Mouse (Mus musculus): Measurements from ENCODE around the gene Abca6.
A peak's percentile ranks its signal among the peaks of the same experiment; 100 is the strongest.

Gene Abca6

DNA sequence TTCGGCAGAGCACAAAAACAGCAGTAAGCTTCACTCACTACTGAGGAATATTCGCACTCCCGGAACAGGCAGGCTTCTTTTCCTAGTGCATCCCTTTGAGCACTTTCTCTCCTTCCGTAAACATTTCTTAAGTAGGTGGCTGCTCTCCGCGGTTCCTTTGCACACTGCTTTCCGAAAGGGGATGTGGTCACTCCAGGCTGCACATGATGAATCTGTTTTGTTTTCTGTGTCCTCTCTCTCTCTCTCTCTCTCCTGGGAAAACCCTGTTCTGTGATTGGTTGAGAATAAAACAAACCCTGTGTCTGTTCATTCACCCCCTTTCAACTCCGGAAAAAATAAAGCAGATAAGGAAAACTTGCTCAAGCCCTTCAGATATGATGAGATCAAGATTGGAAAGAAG lies at the start of gene Abca6:
TSS of gene Abca6 (minus strand) at position 243 of the 400 bp plus-strand sequence.
- no peak for DNase-seq (ENCODE audit: low spot score in 2 of 2)

DNA sequence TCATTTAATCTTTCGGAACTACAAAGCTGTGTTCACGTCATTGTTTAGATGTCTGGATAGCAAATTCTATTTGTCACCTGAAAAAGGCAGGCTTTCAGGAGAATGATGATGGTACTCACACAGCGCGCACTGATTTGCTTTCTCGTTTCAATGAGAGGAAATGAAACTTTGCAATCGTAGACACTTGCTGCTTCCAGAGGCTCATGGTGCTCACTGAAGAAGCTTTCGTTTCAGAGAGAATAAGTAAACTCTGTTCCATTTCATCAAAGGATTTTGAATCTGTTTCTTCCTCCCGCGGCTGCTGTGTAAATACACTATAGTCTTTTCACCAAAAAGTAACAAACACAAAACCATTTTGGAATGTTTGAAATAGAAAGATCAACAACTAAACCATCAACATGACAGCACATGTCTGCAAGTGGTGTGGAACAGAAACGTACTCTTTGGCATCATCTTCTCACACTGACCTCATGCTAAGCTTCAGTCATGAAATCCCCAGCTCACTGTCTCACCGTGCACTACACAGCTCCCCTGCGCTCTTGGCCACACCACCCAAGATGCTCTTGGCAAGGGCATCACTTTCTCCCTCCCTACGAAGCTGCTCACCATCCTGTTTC lies 46.4 kb upstream of the Abca6 start:
- DNase-seq (ENCODE audit: low spot score in 2 of 2) = no peak

DNA sequence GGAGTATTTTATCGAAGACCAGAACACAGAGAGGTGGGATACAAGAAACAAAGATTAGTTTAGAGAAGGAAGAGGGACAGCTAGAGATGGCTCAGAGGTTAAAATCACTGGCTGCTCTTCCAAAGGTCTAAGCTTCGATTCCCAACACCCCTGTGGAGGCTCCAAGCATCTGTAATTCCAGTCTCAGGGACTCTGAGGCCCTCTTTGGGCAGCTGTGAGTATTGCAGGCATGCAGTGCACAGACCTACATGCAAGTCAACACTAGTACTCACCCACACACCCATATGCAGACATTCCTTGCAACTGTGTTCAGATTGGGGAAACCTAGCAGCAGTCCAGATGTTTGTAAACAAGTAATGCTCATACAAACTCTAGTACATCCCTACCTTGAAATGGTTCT lies 39.0 kb upstream of the Abca6 start:
- DNase-seq (ENCODE audit: low spot score in 2 of 2) = no peak

DNA sequence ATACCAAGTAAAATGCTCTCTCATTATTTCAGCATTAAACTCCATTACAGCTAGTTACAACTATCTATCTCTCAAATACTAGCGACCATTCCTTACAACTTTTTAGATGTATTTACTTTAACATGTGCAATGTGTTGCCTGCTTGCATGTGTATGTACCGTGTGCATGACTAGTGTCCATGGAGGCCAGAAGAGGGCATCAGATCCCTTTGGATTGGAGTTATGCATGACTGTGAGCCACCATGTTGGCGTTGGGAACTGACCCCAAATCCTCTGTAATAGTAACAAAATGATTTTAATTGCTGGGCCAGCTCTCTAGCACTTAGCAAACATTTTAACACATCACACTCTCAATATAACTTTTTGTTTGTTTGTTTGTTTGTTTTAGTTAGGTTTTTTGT lies 36.8 kb upstream of the Abca6 start:
- DNase-seq (ENCODE audit: low spot score in 2 of 2) = no peak

DNA sequence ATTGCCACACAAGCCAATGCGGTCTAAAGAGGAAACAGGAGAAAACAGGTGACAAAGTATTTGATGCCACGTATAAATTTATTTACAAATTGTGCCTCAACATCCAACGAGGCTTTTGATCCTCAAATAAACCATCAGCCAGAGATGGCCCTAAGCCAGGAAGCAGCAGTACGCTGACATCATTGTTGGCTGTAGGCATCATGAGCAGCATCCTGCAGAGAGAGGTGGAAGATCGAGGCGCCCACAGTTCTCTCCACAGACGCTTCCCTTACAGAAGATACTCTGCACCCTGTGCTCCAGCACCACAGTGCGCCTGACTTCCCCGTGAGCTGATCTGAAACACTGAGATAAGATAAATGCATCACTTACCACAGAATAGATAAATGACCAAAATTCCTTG lies 36.1 kb upstream of the Abca6 start:
- no peak for DNase-seq (ENCODE audit: low spot score in 2 of 2)

DNA sequence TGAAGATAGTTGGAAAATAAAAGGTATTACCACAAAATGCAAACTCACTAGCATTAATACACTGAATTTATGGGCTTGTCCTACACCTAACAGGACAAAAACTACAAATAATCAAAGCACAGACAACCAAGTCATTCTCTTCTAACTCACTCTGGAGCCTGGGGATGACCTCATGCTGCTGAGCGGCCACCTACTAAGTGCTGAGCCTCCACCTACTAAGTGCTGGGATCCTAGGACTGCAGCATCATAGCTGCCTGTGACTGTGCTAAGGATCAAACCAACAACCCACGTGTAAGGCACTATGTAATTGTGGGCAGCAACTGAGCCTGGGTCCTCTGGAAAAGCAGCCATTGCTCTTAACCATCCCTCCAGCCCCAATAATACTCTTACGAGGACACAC lies 34.8 kb upstream of the Abca6 start:
- DNase-seq (ENCODE audit: low spot score in 2 of 2) = no peak

DNA sequence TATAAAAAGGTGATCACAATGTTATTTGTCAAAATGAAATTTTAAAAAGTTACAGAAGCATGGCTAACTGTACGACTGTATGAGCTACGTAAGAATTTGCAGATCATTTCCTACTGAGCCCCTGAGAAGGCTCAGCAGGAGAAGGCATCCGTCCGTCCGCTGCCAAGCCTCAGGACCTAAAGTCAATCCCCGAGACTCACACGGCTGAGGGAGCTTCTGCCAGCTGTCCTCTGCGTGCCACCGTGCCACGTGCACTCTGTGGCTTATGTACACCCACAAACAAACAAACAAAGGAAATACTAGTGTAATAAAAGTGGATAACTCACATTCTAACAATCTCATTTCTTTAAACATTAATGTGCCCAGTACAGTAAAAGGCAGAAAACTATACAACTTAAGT lies 33.3 kb upstream of the Abca6 start:
- DNase-seq (ENCODE audit: low spot score in 2 of 2) = no peak

DNA sequence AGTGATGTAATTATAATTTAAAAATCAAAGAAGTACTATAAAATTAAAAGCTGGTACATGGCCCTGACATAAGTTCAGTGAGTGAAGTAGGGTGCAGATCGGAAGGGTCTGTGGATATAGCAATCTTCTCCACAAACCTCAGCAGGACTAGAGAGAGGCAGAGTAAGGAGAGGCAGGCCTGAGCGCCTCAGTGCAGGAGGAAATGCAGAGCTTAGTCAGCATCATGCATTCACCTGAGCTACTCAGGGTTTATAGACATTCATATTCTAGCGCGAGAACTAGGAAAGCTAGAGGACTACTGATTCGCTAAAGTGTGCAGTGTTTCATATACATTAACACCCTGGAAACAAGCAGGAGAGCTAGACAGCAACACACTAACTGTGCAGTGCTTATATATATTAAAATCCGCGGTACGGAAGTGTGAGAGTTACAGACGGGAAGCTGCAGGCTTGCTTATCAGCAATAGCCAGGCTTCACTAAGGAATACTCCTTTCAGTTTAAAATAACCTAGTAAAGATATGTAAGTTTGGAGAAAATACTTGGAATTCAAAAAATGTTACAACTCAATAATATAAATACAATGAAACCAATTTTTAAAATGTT lies 32.7 kb upstream of the Abca6 start:
- DNase-seq (ENCODE audit: low spot score in 2 of 2) = no peak

DNA sequence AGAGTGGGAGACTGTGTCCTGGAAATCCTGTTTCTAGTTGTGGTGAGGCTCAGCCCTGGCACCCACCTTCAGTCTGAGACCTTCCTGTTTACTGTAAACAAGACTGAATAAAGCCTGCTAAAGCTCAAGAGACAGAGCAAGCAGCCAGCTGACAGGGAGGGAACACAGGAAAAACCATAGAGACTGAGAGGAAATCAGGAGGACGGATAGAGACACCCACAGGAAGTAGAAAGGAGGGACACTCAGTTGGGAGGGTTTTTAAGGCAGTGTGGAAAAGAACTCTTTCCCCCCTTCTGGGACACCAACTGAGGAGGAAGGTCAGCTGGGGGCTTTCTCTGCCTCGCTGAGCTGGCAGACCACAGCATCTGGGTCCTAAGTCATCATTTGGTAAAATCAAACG lies 23.2 kb upstream of the Abca6 start:
- no peak for DNase-seq (ENCODE audit: low spot score in 2 of 2)

DNA sequence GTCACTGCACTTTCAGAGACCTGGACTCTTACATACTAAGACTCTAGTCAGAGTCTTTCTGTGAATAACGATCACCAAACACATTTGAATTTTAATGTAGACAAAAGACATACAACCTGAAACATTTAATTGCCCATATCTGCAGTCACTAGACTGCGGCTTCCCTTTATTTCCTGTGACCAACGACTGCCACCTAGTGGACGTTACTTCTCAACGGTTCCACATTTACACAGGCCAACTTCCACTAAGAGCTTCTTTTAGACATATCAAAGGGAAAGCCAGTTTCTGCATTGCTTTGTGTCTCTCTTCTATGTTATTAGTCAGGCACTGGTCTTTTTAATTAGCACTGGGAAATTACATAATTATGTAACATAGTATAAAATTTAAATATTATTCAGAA lies 20.2 kb upstream of the Abca6 start:
- DNase-seq (ENCODE audit: low spot score in 2 of 2) = peak in 1 of 2 experiments; percentile 41

DNA sequence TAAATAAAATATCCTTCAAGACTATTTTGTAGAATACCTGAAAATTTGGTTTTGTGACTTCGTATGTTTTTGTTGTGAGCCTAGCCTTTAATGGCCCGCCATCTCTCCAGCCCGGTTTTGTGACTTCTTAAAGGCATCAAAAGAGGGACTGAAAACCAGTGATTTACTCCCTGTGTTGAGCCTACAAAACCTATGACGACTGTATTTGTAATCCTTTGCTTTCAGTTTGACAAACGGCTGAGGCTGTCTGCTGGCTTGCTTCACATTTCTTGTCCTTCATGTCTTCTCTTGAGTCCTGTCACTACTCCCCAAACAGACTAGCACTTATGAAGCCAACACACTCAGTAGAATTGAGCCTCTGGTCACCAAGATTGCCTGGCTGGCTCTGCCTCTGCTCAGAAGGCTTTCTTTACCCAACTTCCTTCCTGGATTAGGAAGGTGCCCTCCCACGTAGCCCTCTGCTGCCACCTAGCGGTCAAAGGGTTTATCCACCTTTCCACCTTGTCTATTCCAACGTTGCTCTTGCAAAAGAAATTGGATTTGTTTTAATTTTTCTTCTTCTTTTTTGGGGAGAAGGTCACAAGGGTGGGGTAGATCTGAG lies 16.8 kb upstream of the Abca6 start:
- peak; percentile 29 to 79 for DNase-seq (ENCODE audit: low spot score in 2 of 2)

DNA sequence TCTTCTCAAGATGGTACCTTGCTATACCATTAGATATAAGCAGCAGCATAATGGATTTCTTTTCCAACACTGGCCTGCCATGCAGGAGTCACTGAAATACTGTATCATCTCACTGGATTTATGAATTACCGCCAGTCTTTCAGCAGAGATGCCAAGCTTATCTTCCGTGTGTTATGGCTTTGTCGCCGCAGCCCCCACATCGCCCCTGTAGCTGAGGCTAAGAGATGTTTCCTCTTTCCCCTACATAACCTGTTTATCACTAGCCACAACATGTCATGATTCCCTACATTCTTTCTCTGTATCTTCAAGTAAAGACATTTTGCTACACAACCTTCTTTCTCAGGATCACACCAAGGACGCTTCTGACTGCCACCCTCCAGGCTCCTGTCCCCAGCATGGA lies 15.7 kb upstream of the Abca6 start:
- DNase-seq (ENCODE audit: low spot score in 2 of 2) = no peak

DNA sequence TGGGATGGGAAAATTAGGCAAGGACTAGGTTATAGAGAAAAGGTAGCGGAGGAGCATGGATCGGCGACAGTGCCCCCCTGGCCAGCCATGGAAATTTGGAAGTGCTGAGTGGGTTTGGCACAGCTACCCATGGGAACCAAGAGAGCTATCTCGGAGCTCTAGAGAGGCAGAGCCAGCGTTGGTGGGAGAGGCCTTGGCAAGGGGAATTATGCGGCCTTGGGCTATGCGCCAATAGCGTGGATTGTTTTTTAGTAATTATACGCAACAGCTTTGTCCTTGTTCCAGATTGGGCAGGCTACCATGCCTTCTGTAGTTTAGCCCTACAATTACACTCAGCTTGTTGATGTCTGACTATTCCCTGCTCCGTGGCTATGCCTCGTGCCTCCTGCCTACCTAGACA lies 15.2 kb upstream of the Abca6 start:
- peak; percentile 10 to 17 for DNase-seq (ENCODE audit: low spot score in 2 of 2)

DNA sequence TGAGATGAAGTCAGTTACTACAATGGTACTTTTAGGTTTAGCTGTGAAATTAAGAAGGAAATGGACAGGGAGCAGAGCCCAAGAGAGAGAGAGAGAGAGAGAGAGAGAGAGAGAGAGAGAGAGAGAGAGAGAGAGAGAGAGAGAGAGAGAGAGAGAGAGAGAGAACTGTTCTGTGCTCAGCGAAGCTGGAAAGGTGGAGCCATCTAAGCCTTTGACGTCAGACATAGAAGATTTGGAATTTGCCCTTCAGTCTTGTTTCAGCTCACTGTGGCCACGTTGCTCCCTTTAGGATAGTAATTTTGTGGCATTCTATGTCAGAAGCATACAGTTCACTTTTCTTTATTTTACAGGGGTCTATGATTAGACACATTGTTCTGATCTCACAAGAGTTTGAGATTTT lies 10.3 kb upstream of the Abca6 start:
- DNase-seq (ENCODE audit: low spot score in 2 of 2) = no peak

DNA sequence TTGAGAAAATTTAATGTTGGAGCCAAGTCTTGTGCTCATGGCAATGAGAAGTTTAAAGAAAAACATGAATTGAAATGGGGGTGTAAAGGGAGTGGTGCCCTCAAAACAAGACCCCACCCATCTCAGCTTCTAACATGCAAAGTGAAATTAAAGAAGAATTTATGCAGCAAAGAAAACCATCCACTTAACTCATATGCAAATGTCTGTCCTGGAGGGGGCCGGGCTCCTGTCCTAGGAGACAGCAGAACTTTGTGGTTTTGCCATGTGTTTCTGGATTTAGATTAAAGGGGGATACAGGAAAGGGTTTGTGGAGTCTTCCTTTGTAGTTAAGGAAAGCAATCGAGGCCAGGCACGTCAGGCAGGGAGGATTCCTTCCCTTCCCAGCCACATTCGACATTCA lies 6.3 kb upstream of the Abca6 start:
- DNase-seq (ENCODE audit: low spot score in 2 of 2) = no peak

DNA sequence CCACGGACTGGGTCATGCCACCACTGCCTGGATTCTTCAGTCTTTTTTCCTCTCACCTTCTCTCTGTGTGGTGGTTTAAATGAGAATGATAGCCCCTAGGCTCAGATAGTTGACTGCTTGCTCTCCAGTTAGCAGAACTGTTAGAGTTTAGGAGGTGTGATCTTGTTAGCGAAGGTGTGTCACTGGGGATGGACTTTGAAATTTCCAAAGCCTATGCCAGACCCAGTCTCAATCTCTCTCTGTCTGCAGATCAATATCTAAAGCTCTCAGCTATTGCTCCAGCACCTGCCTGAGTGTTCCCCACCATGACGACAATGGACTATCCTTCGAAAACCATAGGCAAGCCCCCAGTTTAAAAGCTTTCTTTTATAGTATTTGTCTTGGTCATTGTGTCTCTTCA lies 5.5 kb upstream of the Abca6 start:
- no peak for DNase-seq (ENCODE audit: low spot score in 2 of 2)

DNA sequence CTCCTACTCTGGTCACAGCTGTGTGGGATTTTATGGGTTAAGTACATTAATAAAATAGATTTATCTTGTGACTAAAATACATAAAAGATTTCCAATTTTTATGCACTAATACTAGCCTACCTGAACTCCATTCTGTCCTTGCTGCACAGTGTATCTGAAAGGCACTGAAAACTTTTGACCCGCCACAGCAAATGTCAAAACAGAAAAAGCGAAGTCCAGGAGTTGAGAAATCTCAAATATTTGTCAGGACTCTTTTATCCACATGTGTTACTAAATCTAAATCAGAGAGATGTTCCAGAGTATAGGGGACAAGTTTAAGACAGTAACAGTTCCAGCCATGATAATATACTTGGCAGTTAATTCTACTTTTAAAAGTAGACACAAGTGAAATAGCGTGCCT lies 680 bp upstream of the Abca6 start:
- DNase-seq (ENCODE audit: low spot score in 2 of 2) = no peak

DNA sequence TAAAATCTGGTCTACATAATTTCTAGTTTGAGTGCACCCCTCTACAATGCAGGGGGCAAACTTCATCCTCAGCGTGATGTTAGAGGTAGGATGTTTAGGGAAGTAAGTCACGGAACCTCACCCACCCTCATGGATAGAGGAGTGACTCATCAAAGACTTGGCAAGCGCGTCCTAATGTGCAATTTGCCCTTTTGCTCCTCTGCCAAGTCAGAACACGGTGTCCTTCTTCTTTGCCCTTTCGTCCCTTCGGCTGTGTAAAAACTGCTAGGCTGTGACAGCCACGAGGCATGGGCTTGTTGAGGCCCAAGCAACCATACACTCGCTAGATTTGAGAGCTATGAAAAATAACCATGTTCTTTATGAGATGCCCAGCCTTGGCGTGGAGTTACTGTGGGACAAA lies 6.8 kb downstream of the Abca6 start:
- no peak for DNase-seq (ENCODE audit: low spot score in 2 of 2)

DNA sequence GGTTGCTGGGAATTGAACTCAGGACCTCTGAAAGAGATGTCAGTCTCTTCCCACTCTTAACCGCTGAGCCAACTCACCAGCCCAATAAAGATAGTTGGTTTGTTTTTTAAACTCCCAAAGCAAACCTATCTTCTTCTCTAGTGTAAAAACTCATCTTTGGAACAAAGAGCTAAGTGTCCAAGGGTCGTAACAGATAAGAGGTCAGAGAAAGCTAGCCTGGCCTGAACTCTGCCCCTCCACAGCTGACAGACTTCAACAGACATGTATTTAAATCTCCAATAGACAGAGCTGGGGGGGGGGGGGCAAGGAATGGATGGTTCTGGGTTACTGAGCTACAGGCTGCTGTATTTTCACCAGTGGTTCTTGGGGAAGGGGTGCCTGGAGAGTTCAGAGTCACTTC lies 14.1 kb downstream of the Abca6 start:
- no peak for DNase-seq (ENCODE audit: low spot score in 2 of 2)

DNA sequence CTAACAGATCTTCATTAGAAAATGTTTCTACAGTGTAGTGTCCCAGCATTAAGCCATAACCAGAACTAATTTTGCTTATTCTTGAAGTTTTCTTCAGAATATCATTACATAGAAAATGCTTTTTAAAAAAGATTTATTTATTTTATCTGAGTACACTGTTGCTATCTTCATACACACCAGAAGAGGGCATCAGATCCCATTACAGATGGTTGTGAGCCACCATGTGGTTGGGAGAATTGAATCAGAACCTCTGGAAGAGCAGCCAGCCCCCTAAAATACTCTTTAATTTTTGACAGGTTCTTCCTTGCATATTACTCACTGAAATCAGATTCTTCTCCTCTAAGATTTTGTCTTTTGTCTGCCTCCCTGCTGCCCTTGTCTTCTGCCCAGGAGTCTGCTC lies 18.6 kb downstream of the Abca6 start:
- no peak for DNase-seq (ENCODE audit: low spot score in 2 of 2)

DNA sequence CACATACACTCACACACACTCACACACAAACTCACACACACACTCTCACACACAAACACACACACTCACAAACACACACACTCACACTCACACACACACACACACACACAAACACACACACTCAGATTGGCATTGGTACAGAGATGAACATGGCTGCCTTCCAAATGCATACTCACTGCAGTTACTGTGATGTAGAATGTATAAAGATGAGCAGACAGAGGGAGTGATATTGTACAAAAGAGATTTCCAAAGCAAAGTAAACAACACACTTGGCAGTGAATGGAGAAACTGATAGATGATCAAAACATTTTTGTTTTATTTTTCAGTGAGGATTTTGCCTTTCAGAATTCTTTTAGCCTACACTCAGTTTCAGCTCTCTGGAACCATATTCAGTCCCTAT lies 34.5 kb downstream of the Abca6 start:
- no peak for DNase-seq (ENCODE audit: low spot score in 2 of 2)

DNA sequence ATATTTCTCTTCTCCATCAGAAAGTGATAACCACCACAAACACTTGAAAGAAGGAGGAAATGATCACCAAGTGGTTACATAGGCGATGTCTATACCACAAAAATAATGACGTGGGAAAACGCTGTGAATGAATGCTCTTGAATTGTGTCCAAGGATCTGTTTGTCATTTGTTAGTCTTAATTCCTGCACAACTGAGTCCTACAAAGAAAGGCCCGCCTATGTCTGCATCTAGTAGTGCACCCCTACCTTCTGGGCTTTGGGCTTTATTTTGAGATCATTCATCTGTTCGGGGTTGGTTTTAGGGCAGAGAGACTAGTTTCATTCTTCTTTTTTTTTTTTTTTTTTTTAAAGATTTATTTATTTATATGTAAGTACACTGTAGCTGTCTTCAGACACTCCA lies 47.6 kb downstream of the Abca6 start:
- DNase-seq (ENCODE audit: low spot score in 2 of 2) = no peak

DNA sequence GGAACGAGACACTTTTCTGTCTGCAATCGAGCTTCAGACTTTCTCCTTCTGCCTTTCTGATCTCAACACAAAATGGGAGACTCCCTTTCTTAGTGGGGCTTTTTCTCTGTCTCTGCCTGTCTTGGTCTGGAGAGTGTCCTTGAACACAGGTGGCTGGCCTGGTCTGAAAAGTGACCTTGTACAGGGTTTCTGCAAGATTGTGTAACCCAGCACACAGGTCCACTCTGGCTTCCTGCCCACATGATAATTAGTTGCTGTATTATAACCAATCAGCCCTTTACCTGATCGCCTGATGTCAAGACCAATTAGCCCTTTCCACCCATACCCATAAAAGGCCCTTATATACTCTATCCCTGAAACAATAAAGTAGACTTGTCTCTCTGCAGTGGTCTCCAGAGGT lies 52.7 kb downstream of the Abca6 start:
- no peak for DNase-seq (ENCODE audit: low spot score in 2 of 2)

All from frontal cortex, postnatal 10 days (tissue).